Mouse (Mus musculus): Measurements from ENCODE around the gene Pde4b.

Gene Pde4b

GRCm38 (mm10) chr4:102557508-102558220, 470.3 kb downstream of the Pde4b start:
- no peak for DNase-seq

GRCm38 (mm10) chr4:102558328-102558727, 471.0 kb downstream of the Pde4b start:
- DNase-seq, result no peak

GRCm38 (mm10) chr4:102560676-102561280, 473.4 kb downstream of the Pde4b start:
- DNase-seq, result no peak

- DNase-seq, result no peak
Measured at GRCm38 (mm10) chr4:102563273-102563855, 476.0 kb downstream of the Pde4b start.

GRCm38 (mm10) chr4:102564286-102564685, 476.9 kb downstream of the Pde4b start:
- no peak for DNase-seq

GRCm38 (mm10) chr4:102566421-102566820, 479.1 kb downstream of the Pde4b start:
- DNase-seq, result no peak

- no peak for DNase-seq
Measured at GRCm38 (mm10) chr4:102567111-102567510, 479.8 kb downstream of the Pde4b start.

GRCm38 (mm10) chr4:102567676-102568254, 480.4 kb downstream of the Pde4b start:
- no peak for DNase-seq

- peak; percentile 54 for DNase-seq
Measured at GRCm38 (mm10) chr4:102568591-102568990, 481.2 kb downstream of the Pde4b start.

- DNase-seq, result no peak
Measured at GRCm38 (mm10) chr4:102569101-102569583, 481.8 kb downstream of the Pde4b start.

GRCm38 (mm10) chr4:102569950-102570765, 482.8 kb downstream of the Pde4b start:
- peak; percentile 76 for DNase-seq

GRCm38 (mm10) chr4:102570766-102571411, 483.5 kb downstream of the Pde4b start:
- no peak for DNase-seq

GRCm38 (mm10) chr4:102572031-102572430, 484.7 kb downstream of the Pde4b start:
- no peak for DNase-seq

- DNase-seq, result no peak
Measured at GRCm38 (mm10) chr4:102572591-102572990, 485.2 kb downstream of the Pde4b start.

- DNase-seq, result no peak
Measured at GRCm38 (mm10) chr4:102573361-102573781, 486.0 kb downstream of the Pde4b start.

GRCm38 (mm10) chr4:102574226-102574625, 486.9 kb downstream of the Pde4b start:
- peak; percentile 64 for DNase-seq

GRCm38 (mm10) chr4:102574666-102575254, 487.4 kb downstream of the Pde4b start:
- DNase-seq, result no peak

- no peak for DNase-seq
Measured at GRCm38 (mm10) chr4:102576109-102576508, 488.8 kb downstream of the Pde4b start.

GRCm38 (mm10) chr4:102577636-102578035, 490.3 kb downstream of the Pde4b start:
- no peak for DNase-seq

GRCm38 (mm10) chr4:102579051-102579450, 491.7 kb downstream of the Pde4b start:
- DNase-seq, result no peak

GRCm38 (mm10) chr4:102579746-102580145, 492.4 kb downstream of the Pde4b start:
- no peak for DNase-seq

All from lung, postnatal 14 days (tissue).